Mouse (Mus musculus) olfactory bulb, adult 2 months (tissue): Measurements from ENCODE around the gene Prss57. TPM values are rescaled to one million over a fixed set of nuclear protein-coding genes. Genes with fewer than 3 reads are reported as not detected.
"Not testable (repeated sequence)": the region's sequence is repeated elsewhere in the genome, so short reads cannot be mapped to it uniquely, and the experiment has no call there.

Experiments
- H3K27ac ChIP-seq: fragments of 200-500 bp; 2 replicates; pipeline ENCODE4 v1.5.1; 2012; ENCODE audit warnings: low read depth, low read length; ENCODE audit not compliant: insufficient read depth
- H3K4me1 ChIP-seq: fragments of 200-500 bp; 2 replicates; pipeline ENCODE4 v1.6.1; 2012; ENCODE audit warnings: low read length; ENCODE audit not compliant: control insufficient read depth, insufficient read depth
- H3K4me3 ChIP-seq: fragments of 200-500 bp; 2 replicates; pipeline ENCODE4 v1.5.1; 2012; ENCODE audit warnings: mild to moderate bottlenecking, low read depth, low read length, moderate library complexity; ENCODE audit not compliant: insufficient read depth
- CTCF ChIP-seq: fragments of 200-500 bp; IDR thresholded peaks from 2 replicates; pipeline ENCODE4 v1.5.1; 2012; ENCODE audit warnings: low read depth, mild to moderate bottlenecking, low read length, moderate library complexity; ENCODE audit not compliant: insufficient read depth
- POLR2A ChIP-seq: fragments of 200-500 bp; IDR thresholded peaks from 2 replicates; pipeline ENCODE4 v1.6.1; 2012; ENCODE audit warnings: mild to moderate bottlenecking, low read depth, low read length, moderate library complexity; ENCODE audit not compliant: insufficient read depth
- WGBS: fragments of 180-500 bp; shearing (Covaris S2); methylation state at CpG from one replicate; pipeline ENCODE4 v1.1.7; 2018; 5-methylcytosine and 5-hydroxymethylcytosine counted together
- polyA plus RNA-seq: library from polyadenylated mRNA; stranded (reverse); fragments of >200 nt; gene quantifications from 2 replicates; pipeline ENCODE4 v1.2.4, GENCODE M21; 2012; ENCODE audit warnings: low replicate concordance; ENCODE audit not compliant: missing spikeins, insufficient read depth, insufficient read length

Prss57 gene
- polyA plus RNA-seq, 1 experiment, result not detected

DNA sequence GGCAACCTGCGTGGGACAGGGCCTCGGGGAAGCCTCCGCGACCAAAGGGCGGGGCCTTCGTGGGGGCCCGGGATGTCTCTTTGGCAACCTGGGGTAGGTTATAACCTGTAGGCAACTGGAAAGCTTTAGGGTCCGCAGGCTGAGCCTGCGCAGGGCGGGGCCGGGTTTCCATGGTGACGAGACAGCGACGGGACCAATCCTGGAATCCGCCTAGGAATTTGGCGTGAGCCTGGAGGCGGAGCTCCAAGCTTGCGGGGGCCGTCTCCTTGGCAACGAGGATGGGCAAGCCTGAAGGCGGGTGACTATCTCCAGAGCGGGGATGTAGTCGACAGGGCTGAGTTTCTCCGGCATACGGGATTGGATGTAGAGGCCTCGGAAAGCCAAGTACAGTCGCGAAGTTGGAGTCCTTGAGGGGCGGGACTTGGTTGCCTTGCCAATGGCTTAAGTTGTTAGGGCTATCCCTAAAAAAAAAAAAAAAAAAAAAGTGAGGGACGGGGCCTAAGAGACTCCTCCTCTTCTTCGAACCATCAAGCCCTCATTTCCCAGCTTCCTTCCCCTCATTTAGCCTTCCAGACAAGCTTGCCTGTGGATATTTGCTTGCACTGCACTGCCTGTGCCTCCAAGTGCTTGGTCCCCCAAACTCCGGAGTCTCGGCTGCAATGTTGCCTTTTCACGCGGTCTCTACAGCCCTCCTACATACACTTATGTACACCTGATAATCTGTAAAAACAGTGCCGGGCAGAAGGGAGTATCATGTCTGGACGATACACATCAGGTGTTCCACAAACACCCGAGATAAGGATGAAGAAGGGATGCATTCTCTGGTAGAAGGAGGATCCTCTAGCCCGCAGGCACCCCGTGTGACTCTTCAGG lies 23.2 kb downstream of the Prss57 start:
- no peak for TF ChIP-seq CTCF
- no peak for TF ChIP-seq POLR2A
- peak overlapping the region; percentile 91 for H3K4me3 ChIP-seq
- H3K27ac ChIP-seq, result peak overlapping the region; percentile 96
- WGBS, result 5% methylated on average over 40 of the region's 40 CpGs
- peaks cover 35% of the 10 kb centered on the region for H3K4me1 ChIP-seq

- 1% methylated on average over 101 of the region's 101 CpGs for WGBS
- Histone ChIP-seq H3K4me1 (peaks cover 35% of the 10 kb centered on the region), H3K4me3 (peak within 1 kb of the TSS; percentile 91), H3K27ac (peak within 1 kb of the TSS; percentile 96)
- peak; percentile 34 for TF ChIP-seq POLR2A
- no peak for TF ChIP-seq CTCF
These were observed 24.0 kb downstream of the Prss57 start, which contains the start of gene Rnf126 for GRCm38 (mm10) chr10:79766508-79767325. Gene Rnf126 (minus strand): TSS chr10:79766952.

DNA sequence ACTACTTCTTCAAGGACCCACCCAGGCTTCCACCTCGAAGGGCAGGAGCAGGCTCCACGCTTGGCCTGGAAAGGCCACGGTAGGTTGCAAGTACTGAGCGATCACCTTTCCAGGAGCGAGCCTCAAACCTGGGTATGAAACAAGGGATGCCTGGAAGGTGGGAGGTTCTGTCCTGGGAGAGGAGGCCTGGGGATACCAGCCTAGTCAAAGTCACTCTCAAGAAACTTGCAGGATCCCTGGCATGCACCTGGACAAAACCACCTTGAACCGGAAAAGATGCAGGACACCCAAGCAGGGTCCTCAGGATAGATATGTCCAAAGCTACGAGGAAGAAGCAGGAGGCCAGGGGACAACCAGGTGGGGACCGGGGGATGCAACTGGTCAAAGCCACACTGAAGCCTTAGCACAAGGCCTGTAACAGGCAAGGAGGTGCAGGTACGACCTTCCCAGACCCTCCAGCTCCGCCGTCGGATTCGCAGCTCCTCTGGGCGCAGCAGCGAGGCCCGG lies 24.7 kb downstream of the Prss57 start:
- Histone ChIP-seq H3K4me1 (peaks cover 35% of the 10 kb centered on the region), H3K4me3 (peak overlapping the region; percentile 91), H3K27ac (no peak overlapping the region)
- TF ChIP-seq CTCF (no peak), POLR2A (no peak)
- WGBS, result 7% methylated on average over 16 of the region's 16 CpGs

DNA sequence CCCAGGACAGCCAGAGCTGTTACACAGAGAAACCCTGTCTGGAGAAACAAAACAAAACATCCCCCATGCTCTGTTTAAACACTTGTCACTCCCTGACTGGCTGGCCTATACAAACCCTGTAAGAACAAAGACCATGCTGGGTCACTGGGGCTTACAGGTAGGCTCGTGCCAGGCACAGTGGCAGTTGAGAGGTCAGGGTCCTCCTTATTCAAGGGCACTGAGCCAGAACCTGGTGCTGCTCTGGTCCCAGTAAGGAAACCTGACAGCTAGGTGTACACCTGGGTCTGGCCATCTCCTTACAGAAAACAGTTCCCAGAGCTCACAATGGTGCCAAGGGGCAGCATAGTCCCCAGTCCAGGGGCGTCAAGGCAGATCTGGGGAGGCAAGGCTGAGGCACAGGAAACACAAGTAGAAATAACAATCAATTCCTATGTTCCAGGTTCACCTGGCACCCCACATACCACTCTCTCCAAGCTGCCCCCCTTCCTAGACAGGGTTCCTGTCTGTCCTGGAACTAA lies 25.5 kb downstream of the Prss57 start:
- Histone ChIP-seq H3K4me3 (peak overlapping the region; percentile 91), H3K27ac (no peak overlapping the region), H3K4me1 (peaks cover 35% of the 10 kb centered on the region)
- WGBS, result 59% methylated on average over 2 of the region's 2 CpGs
- TF ChIP-seq POLR2A, result no peak
- no peak for TF ChIP-seq CTCF

DNA sequence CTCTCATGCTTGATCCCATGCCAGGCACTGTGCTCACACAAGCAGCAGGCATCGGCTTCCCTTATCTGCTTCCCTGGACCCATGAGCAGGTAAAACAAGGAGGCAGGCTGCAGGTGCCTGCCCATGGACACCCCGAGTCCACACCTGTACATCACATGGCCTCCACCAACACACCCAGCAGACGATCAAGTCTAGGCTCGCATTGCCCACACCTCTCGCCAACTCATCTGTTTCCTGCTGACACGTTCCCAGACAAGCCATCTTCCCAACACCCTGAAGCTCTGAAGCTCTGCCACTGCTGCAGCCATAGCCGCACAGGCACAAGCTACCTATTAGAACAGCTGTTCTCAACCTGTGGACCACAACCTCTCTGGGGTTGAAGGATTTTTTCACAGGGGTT lies 26.5 kb downstream of the Prss57 start:
- Histone ChIP-seq H3K4me3 (no peak overlapping the region), H3K4me1 (peaks cover 35% of the 10 kb centered on the region), H3K27ac (no peak overlapping the region)
- no peak for TF ChIP-seq POLR2A
- TF ChIP-seq CTCF, result no peak
- WGBS, result 56% methylated on average over 7 of the region's 7 CpGs

DNA sequence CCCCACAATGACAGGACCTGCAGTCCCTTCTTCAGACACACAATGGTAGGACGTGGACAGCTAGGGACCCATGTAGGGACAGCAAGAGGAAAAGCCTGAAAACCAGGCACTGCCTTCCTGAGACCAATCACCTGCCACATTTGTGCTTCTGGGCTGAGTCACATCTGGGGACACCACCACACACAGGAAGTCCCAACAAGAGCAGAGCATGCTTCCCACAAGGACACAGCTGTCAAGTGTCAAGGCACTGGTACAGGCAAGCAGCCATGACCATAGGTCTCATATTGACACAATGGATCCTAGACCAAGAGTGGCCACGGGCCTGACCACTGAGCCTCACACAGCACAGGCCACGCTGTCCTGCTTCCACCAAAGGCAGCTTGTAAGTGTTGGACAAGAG lies 27.9 kb downstream of the Prss57 start:
- H3K27ac ChIP-seq, result no peak overlapping the region
- H3K4me3 ChIP-seq, result no peak overlapping the region
- WGBS, result 82% methylated on average over 3 of the region's 3 CpGs
- peaks cover 32% of the 10 kb centered on the region for H3K4me1 ChIP-seq
- TF ChIP-seq CTCF (no peak), POLR2A (no peak)

GRCm38 (mm10) chr10:79760603-79761143 lies 30.1 kb downstream of the Prss57 start:
- no peak overlapping the region for H3K4me3 ChIP-seq
- 90% methylated on average over 11 of the region's 11 CpGs for WGBS
- no peak overlapping the region for H3K27ac ChIP-seq
- no peak for TF ChIP-seq CTCF
- TF ChIP-seq POLR2A, result no peak
- H3K4me1 ChIP-seq, result peaks cover 26% of the 10 kb centered on the region

DNA sequence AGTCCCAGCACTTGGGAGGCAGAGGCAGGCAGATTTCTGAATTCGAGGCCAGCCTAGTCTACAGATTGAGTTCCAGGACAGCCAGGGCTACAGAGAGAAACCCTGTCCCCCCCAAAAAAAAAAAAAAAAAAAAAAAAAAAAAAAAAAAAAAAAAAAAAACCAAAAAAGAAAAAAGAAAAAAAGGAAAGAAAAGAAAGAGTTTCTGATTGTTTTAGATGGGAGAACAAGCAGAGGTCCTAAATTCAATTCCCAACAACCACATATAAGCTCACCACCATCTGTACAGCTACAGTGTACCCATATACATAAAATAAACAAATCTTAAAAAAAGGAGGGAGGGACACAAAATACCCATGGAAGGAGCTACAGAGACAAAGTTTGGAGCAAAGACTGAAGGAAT lies 31.1 kb downstream of the Prss57 start:
- H3K4me3 ChIP-seq, H3K27ac ChIP-seq: not testable (repeated sequence)
- whole genome bisulfite sequencing, result 91% methylated on average over 1 of the region's 1 CpGs
- peaks cover 23% of the 10 kb centered on the region for H3K4me1 ChIP-seq

- peaks cover 6% of the 10 kb centered on the region for H3K4me1 ChIP-seq
- no peak for TF ChIP-seq CTCF
- TF ChIP-seq POLR2A, result no peak
- H3K4me3 ChIP-seq, result no peak overlapping the region
- no peak overlapping the region for H3K27ac ChIP-seq
- 89% methylated on average over 24 of the region's 24 CpGs for WGBS
These were observed 34.1 kb downstream of the Prss57 start for GRCm38 (mm10) chr10:79756660-79757059.
